Mouse (Mus musculus): ENCODE results near the gene Asb15.

Asb15 gene

GRCm38 (mm10) chr6:24528064-24528243, at the start of gene Asb15:
TSS of gene Asb15 (plus strand) at chr6:24528144.
- DNase-seq (ENCODE audit: low read depth, low spot score) = no peak

GRCm38 (mm10) chr6:24486530-24486929, 41.4 kb upstream of the Asb15 start:
- DNase-seq (ENCODE audit: low read depth, low spot score) = no peak

- no peak for DNase-seq (ENCODE audit: low read depth, low spot score)
These were observed 37.6 kb upstream of the Asb15 start for GRCm38 (mm10) chr6:24490341-24490740.

GRCm38 (mm10) chr6:24504141-24504540, 23.8 kb upstream of the Asb15 start:
- DNase-seq (ENCODE audit: low read depth, low spot score) = no peak

GRCm38 (mm10) chr6:24514552-24515284, 13.2 kb upstream of the Asb15 start, which contains the start of gene Iqub:
TSS of gene Iqub (minus strand) at chr6:24515067.
- no peak for DNase-seq (ENCODE audit: low read depth, low spot score)

- no peak for DNase-seq (ENCODE audit: low read depth, low spot score)
These were observed 11.7 kb upstream of the Asb15 start for GRCm38 (mm10) chr6:24516197-24516596.

GRCm38 (mm10) chr6:24525705-24526104, 2.2 kb upstream of the Asb15 start:
- DNase-seq (ENCODE audit: low read depth, low spot score) = no peak

GRCm38 (mm10) chr6:24527155-24528063, 535 bp upstream of the Asb15 start, which contains the start of gene Ndufa5:
TSS of gene Ndufa5 (minus strand) at chr6:24528013.
- peak; percentile 98 for DNase-seq (ENCODE audit: low read depth, low spot score)

GRCm38 (mm10) chr6:24530166-24530565, 2.2 kb downstream of the Asb15 start:
- no peak for DNase-seq (ENCODE audit: low read depth, low spot score)

GRCm38 (mm10) chr6:24530711-24531420, 2.9 kb downstream of the Asb15 start:
- no peak for DNase-seq (ENCODE audit: low read depth, low spot score)

GRCm38 (mm10) chr6:24532804-24533203, 4.9 kb downstream of the Asb15 start:
- peak; percentile 79 for DNase-seq (ENCODE audit: low read depth, low spot score)

- DNase-seq (ENCODE audit: low read depth, low spot score) = no peak
These were observed 10.5 kb downstream of the Asb15 start for GRCm38 (mm10) chr6:24538435-24538834.

- DNase-seq (ENCODE audit: low read depth, low spot score) = no peak
These were observed 12.2 kb downstream of the Asb15 start for GRCm38 (mm10) chr6:24540106-24540505.

GRCm38 (mm10) chr6:24542393-24542792, 14.4 kb downstream of the Asb15 start:
- DNase-seq (ENCODE audit: low read depth, low spot score) = no peak

GRCm38 (mm10) chr6:24543119-24543591, 15.2 kb downstream of the Asb15 start:
- DNase-seq (ENCODE audit: low read depth, low spot score) = no peak

GRCm38 (mm10) chr6:24546716-24547420, 18.9 kb downstream of the Asb15 start:
- DNase-seq (ENCODE audit: low read depth, low spot score) = no peak

GRCm38 (mm10) chr6:24549801-24550200, 21.9 kb downstream of the Asb15 start:
- DNase-seq (ENCODE audit: low read depth, low spot score) = no peak

GRCm38 (mm10) chr6:24552046-24552445, 24.1 kb downstream of the Asb15 start:
- no peak for DNase-seq (ENCODE audit: low read depth, low spot score)

GRCm38 (mm10) chr6:24554427-24555086, 26.6 kb downstream of the Asb15 start:
- peak; percentile 72 for DNase-seq (ENCODE audit: low read depth, low spot score)

GRCm38 (mm10) chr6:24555488-24555887, 27.5 kb downstream of the Asb15 start:
- DNase-seq (ENCODE audit: low read depth, low spot score) = peak; percentile 80

GRCm38 (mm10) chr6:24564081-24564480, 36.1 kb downstream of the Asb15 start:
- DNase-seq (ENCODE audit: low read depth, low spot score) = no peak

Data from skeletal muscle tissue, adult 2 months (tissue).